Mouse (Mus musculus): ENCODE results near the gene Cyp39a1.

DNA sequence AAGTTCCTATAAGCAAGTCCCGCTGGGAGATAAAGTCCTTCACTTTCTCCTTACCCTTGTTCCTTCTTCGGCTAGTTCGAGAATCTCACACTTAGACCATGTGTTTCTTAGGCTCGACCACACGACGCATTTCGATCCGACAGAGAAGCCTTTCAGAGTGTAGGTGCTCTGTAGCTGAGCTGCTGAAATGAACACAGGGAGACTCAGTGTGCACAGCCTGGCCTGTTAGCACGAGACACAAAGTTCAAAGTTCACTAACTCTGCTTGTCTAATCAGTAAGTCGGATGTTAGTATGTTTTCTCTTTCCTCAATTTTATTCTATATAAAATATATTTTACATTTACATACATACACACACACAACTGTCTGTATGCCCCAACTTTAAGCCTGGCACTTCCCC lies 45.1 kb upstream of the Cyp39a1 start:
- no peak for TF ChIP-seq MYOD1 (IDR thresholded peaks at IDR 0.05; ENCODE audit: control insufficient read depth in 1 of 3, insufficient read length in 2 of 3, low read depth in 2 of 3)
- TF ChIP-seq MAX (IDR thresholded peaks at IDR 0.05; ENCODE audit: low read depth): no peak
- no peak for TF ChIP-seq MYOG (IDR thresholded peaks at IDR 0.05; ENCODE audit: control insufficient read depth in 1 of 3, insufficient read depth in 1 of 3, insufficient read length in 2 of 3, low read depth in 2 of 3)
- TF ChIP-seq POLR2A (IDR thresholded peaks at IDR 0.05; ENCODE audit: insufficient read length, low read depth): no peak
- no peak for TF ChIP-seq POLR2AphosphoS2 (IDR thresholded peaks at IDR 0.05; ENCODE audit: insufficient read length, low read depth)
- TF ChIP-seq TCF3 (IDR thresholded peaks at IDR 0.05; ENCODE audit: insufficient read length, low read depth): no peak
- no peak for TF ChIP-seq USF1 (IDR thresholded peaks at IDR 0.05; ENCODE audit: low read depth)
- TF ChIP-seq E2F4 (IDR thresholded peaks at IDR 0.05; ENCODE audit: insufficient read depth): no peak
